Mouse (Mus musculus): ENCODE results near the gene Cyp2d12. TPM values are rescaled to one million over a fixed set of nuclear protein-coding genes. Genes with fewer than 3 reads are reported as not detected.
"Not testable (repeated sequence)": the region's sequence is repeated elsewhere in the genome, so short reads cannot be mapped to it uniquely, and the experiment has no call there.

The Cyp2d12 gene
- polyA plus RNA-seq (2015; fragmentation: Nextera tagmentation; extraction: Ambion mirVana): not detected in 2 replicates

DNA sequence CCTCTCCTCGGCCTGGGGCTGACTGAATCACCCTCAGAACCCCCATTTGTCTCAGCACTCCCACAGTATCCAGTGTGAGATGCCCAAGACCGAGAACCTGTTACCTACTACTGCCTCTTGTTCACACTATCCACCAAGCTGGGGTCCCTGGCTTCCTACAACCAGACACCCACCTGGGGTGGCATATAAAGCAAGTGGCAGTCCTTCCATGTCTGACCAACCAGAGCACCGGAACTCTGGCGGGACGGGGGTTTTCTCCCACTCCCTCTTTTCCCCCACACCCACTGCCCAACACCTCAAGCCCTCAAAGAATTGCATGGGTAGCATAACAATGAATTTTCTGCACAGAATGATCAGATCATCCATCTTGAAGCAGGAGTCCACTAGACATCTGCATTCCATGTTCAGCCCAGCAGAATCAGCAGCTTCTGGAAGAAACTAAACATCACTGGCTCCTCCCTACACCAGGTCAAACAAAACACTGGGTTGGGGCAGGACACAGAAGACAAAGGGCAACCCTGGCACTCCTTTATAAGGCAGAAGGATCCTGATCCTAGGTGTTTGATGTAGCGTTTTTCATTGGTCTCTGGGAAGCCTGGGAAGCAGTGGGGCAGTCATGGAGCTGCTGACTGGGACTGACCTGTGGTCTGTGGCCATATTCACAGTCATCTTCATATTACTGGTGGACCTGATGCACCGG, at the start of gene Cyp2d12:
TSS of gene Cyp2d12 (plus strand) at position 542 of the 700 bp plus-strand sequence.
- H3K27me3 ChIP-seq: no peaks in the 10 kb centered on the region
- no peak within 1 kb of the TSS for H3K27ac ChIP-seq
- peaks cover 7% of the 10 kb centered on the region; the same call in 1 of the 2 replicates for H3K9me3 ChIP-seq
- no peak for ATAC-seq (ENCODE audit: low FRiP score)
- no peak within 1 kb of the TSS for H3K4me2 ChIP-seq
- no peak within 1 kb of the TSS for H3K9ac ChIP-seq
- no peak within 1 kb of the TSS for H3K4me3 ChIP-seq
- H3K36me3 ChIP-seq: no peaks in the 10 kb centered on the region
- no peaks in the 10 kb centered on the region for H3K4me1 ChIP-seq (replicated peaks)
- WGBS: 82% methylated on average over 7 of the region's 7 CpGs

GRCm38 (mm10) chr15:82506971-82507370, 47.9 kb upstream of the Cyp2d12 start:
- WGBS: 57% methylated on average over 3 of the region's 3 CpGs
- ATAC-seq (ENCODE audit: low FRiP score): no peak
- Histone ChIP-seq H3K27me3 (no peaks in the 10 kb centered on the region), H3K27ac (no peak overlapping the region), H3K9ac (no peak overlapping the region), H3K4me1 (replicated peaks) (no peaks in the 10 kb centered on the region), H3K9me3 (peaks cover 4% of the 10 kb centered on the region; the same call in 1 of the 2 replicates), H3K4me2 (no peak overlapping the region), H3K36me3 (no peaks in the 10 kb centered on the region), H3K4me3 (no peak overlapping the region)

DNA sequence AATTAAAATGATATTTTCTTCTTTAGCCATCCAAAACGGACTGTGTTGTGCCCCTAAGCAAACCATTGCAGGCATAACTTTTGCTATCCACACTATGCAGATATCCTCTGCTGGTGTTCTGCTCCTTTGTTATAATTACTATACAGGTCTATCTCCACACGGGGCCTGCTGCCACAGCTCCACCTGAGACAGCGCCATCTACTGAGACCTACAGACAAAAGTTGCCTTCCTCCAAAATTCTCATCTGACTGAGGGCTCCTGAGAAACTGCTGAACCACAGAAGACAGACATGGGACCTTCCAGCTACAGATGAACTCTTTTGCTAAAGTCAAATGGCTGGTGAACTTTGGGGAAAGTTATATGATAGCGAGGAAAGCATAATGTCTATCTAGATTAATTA, 47.1 kb upstream of the Cyp2d12 start:
- H3K27me3 ChIP-seq; H3K9me3 ChIP-seq; H3K4me3 ChIP-seq; H3K36me3 ChIP-seq; H3K4me2 ChIP-seq; ATAC-seq (ENCODE audit: low FRiP score); H3K9ac ChIP-seq; H3K27ac ChIP-seq; H3K4me1 ChIP-seq (replicated peaks): not testable (repeated sequence)
- 54% methylated on average over 4 of the region's 4 CpGs for WGBS

- not testable (repeated sequence) for H3K36me3 ChIP-seq; H3K4me2 ChIP-seq; H3K9ac ChIP-seq; H3K4me1 ChIP-seq (replicated peaks); H3K27me3 ChIP-seq; H3K9me3 ChIP-seq; ATAC-seq (ENCODE audit: low FRiP score); H3K27ac ChIP-seq; H3K4me3 ChIP-seq
- 94% methylated on average over 4 of the region's 4 CpGs for WGBS
Observed at GRCm38 (mm10) chr15:82509495-82509894, 45.4 kb upstream of the Cyp2d12 start.

- H3K27ac ChIP-seq; H3K27me3 ChIP-seq; H3K9ac ChIP-seq; H3K9me3 ChIP-seq; H3K4me2 ChIP-seq; H3K4me3 ChIP-seq; ATAC-seq (ENCODE audit: low FRiP score); H3K4me1 ChIP-seq (replicated peaks); H3K36me3 ChIP-seq: not testable (repeated sequence)
Observed at GRCm38 (mm10) chr15:82510500-82510899, 44.4 kb upstream of the Cyp2d12 start.

GRCm38 (mm10) chr15:82512111-82512510, 42.8 kb upstream of the Cyp2d12 start:
- not testable (repeated sequence) for H3K27ac ChIP-seq; H3K4me1 ChIP-seq (replicated peaks); ATAC-seq (ENCODE audit: low FRiP score); H3K36me3 ChIP-seq; H3K27me3 ChIP-seq; H3K9ac ChIP-seq; H3K4me3 ChIP-seq; H3K9me3 ChIP-seq; H3K4me2 ChIP-seq
- WGBS: 82% methylated on average over 2 of the region's 2 CpGs

- not testable (repeated sequence) for H3K36me3 ChIP-seq; H3K4me2 ChIP-seq; H3K27ac ChIP-seq; ATAC-seq (ENCODE audit: low FRiP score); H3K27me3 ChIP-seq; H3K9me3 ChIP-seq; H3K9ac ChIP-seq; H3K4me1 ChIP-seq (replicated peaks); H3K4me3 ChIP-seq
- WGBS: 90% methylated on average over 23 of the region's 23 CpGs
Observed at GRCm38 (mm10) chr15:82516174-82516573, 38.7 kb upstream of the Cyp2d12 start.

- 86% methylated on average over 7 of the region's 9 CpGs for WGBS
- H3K36me3 ChIP-seq; H3K4me2 ChIP-seq; ATAC-seq (ENCODE audit: low FRiP score); H3K9ac ChIP-seq; H3K9me3 ChIP-seq; H3K27me3 ChIP-seq; H3K4me3 ChIP-seq; H3K27ac ChIP-seq; H3K4me1 ChIP-seq (replicated peaks): not testable (repeated sequence)
Observed at GRCm38 (mm10) chr15:82527371-82527770, 27.5 kb upstream of the Cyp2d12 start.

- H3K36me3 ChIP-seq; H3K27ac ChIP-seq; H3K9ac ChIP-seq; ATAC-seq (ENCODE audit: low FRiP score); H3K4me2 ChIP-seq; H3K4me1 ChIP-seq (replicated peaks); H3K27me3 ChIP-seq; H3K4me3 ChIP-seq; H3K9me3 ChIP-seq: not testable (repeated sequence)
- WGBS: 94% methylated on average over 3 of the region's 3 CpGs
Observed at GRCm38 (mm10) chr15:82532721-82533120, 22.2 kb upstream of the Cyp2d12 start.

DNA sequence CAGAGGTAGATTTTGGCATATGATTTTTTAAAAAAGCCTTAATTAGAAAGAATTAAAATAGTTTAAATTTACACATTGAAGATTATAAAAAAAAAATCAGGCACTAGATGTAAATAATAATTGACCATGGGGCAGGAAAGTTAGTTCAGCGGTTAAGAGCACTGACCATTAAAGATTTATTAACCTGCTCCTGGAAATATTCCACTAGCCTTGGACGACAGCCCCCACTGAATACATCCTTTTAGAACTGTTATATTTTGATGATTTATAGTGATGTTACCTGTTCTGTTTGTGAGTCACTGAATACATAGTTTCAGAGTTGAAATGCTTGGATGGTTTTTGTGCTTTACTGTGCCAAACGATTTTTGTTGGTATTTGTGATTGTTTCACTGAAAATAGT, 11.9 kb upstream of the Cyp2d12 start:
- not testable (repeated sequence) for ATAC-seq (ENCODE audit: low FRiP score); H3K9me3 ChIP-seq
- WGBS: 85% methylated on average over 3 of the region's 3 CpGs

DNA sequence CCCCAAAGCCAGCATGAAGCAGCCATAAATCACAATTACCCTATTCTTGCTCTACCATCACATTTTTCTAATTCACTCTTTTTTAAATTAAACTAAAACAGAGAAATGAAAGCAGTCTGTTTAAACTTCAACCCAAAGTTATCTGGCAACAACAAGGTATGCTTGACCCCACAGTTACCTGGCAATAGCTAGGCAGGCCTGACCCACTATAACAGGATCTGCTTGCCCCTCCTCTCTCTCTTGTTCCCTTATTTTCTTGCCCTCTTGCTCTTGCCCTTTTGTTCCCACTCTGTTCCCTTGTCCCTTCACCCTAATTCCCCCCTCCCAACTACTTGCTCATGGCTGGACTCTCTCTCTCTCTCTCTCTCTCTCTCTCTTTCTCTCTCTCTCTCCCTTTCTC, 10.3 kb upstream of the Cyp2d12 start:
- not testable (repeated sequence) for H3K9me3 ChIP-seq; H3K4me2 ChIP-seq; H3K9ac ChIP-seq; H3K27me3 ChIP-seq; H3K27ac ChIP-seq; ATAC-seq (ENCODE audit: low FRiP score); H3K36me3 ChIP-seq; H3K4me3 ChIP-seq; H3K4me1 ChIP-seq (replicated peaks)

More for the DNA sequence above, 11.9 kb upstream of the Cyp2d12 start:
- not testable (repeated sequence) for H3K4me1 ChIP-seq (replicated peaks); H3K4me2 ChIP-seq; H3K9ac ChIP-seq; H3K36me3 ChIP-seq; H3K27ac ChIP-seq; H3K4me3 ChIP-seq; H3K27me3 ChIP-seq

GRCm38 (mm10) chr15:82547753-82548152, 7.1 kb upstream of the Cyp2d12 start:
- H3K4me2 ChIP-seq; ATAC-seq (ENCODE audit: low FRiP score); H3K27me3 ChIP-seq; H3K4me1 ChIP-seq (replicated peaks); H3K9ac ChIP-seq; H3K9me3 ChIP-seq; H3K36me3 ChIP-seq; H3K27ac ChIP-seq; H3K4me3 ChIP-seq: not testable (repeated sequence)
- 97% methylated on average over 4 of the region's 4 CpGs for WGBS

DNA sequence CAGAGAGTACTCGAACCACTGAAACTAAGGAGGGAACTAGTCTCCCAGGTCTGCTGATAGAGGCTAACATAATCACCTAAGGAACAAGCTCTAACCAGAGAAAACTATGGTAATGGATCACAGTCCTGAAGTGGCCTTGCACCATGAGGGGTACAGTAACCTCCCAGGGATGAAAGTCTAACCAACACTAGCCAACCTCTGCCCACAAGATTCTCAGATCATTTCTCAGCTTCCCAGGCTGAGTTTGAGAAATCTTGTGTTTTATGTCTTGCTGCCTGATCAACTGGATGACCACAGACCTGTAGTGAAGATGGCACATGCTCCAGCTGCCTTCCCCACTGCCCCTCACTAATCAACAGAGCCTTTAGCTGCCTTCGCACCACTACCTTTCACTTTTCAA, 1.7 kb upstream of the Cyp2d12 start:
- not testable (repeated sequence) for H3K27ac ChIP-seq; H3K9ac ChIP-seq; ATAC-seq (ENCODE audit: low FRiP score); H3K4me2 ChIP-seq; H3K27me3 ChIP-seq; H3K36me3 ChIP-seq; H3K4me3 ChIP-seq; H3K4me1 ChIP-seq (replicated peaks); H3K9me3 ChIP-seq
- 96% methylated on average over 2 of the region's 2 CpGs for WGBS
